Mouse (Mus musculus) megakaryocyte, embryonic 14.5 days (primary cell): ENCODE data around the gene Pdha2.

Experiments
- FLI1 ChIP-seq: IDR thresholded peaks from 2 replicates; pipeline ENCODE4 v1.6.1; 2012; ENCODE audit warnings: low read length, inconsistent platforms, mixed read lengths
- GATA1 ChIP-seq: IDR thresholded peaks from 3 replicates; pipeline ENCODE4 v1.6.1; 2012; ENCODE audit warnings: mixed read lengths, low read length, inconsistent platforms, borderline replicate concordance

- TF ChIP-seq GATA1, result no peak
- TF ChIP-seq FLI1, result no peak
Measured at GRCm38 (mm10) chr3:141238071-141238470, 25.9 kb upstream of the Pdha2 start.
